Mouse (Mus musculus): ENCODE results near the gene Rhbdd3.
"Not testable (repeated sequence)": the region's sequence is repeated elsewhere in the genome, so short reads cannot be mapped to it uniquely, and the experiment has no call there.

- TF ChIP-seq CTCF (IDR thresholded peaks at IDR 0.05; ENCODE audit: low read depth, low read length); GATA1 (IDR thresholded peaks at IDR 0.05; ENCODE audit: borderline replicate concordance, low read length); POLR2AphosphoS5 (IDR thresholded peaks at IDR 0.05; ENCODE audit: insufficient replicate concordance, low read depth, low read length); TAL1 (conservative IDR thresholded peaks at IDR 0.05; ENCODE audit: low read depth, low read length); GATA2 (IDR thresholded peaks at IDR 0.05; ENCODE audit: borderline replicate concordance, low read depth, low read length): not testable (repeated sequence)
These were observed 21.9 kb upstream of the Rhbdd3 start for GRCm38 (mm10) chr11:5076843-5077242.
